In genomic region chr8:126615765-126616164, GRCm38 (mm10) we compare ENCODE assay signal across 9 mouse cellular contexts. TPM values are rescaled to one million over a fixed set of nuclear protein-coding genes. Genes with fewer than 3 reads are reported as not detected.
DNase-seq lines count a peak whose midpoint lies in the region; ATAC-seq lines count a peak whose summit lies in the region.
"Had no signal": no experiment of that assay in that cellular context is flagged by ENCODE, and none has a peak within 500 bp of the region (broad histone marks: within the 10 kb centered on the region; RNA-seq: fewer than 3 reads in every experiment).

No protein-coding gene starts in this region.

- 41% methylated on average over 9 of the region's 9 CpGs for WGBS in heart, embryonic 16.5 days
- 53% methylated on average over 9 of the region's 9 CpGs for WGBS in limb, embryonic 11.5 days

- H3K4me2 ChIP-seq in heart, embryonic 16.5 days (ENCODE audit: low read depth, low read length), result no peak overlapping the region
- no peak overlapping the region for H3K4me2 ChIP-seq in limb, embryonic 11.5 days (ENCODE audit: low read depth, severe bottlenecking)
- H3K4me2 ChIP-seq: neural tube, embryonic 12.5 days had no signal

- H3K27ac ChIP-seq in heart, embryonic 16.5 days (ENCODE audit: low read length), result peak overlapping the region; percentile 19
- no peak overlapping the region; the same call in 1 of the 2 replicates for H3K27ac ChIP-seq in limb, embryonic 11.5 days (replicated peaks; ENCODE audit: low read depth, low read length)
- H3K27ac ChIP-seq: neural tube, embryonic 12.5 days had no signal

- 0 out of 2 replicates have a peak overlapping the region, but pooled peaks have one; percentile 10 for H3K9ac ChIP-seq in heart, embryonic 16.5 days (ENCODE audit: low read length)
- no peak overlapping the region for H3K9ac ChIP-seq in limb, embryonic 11.5 days (ENCODE audit: low read length)
- H3K9ac ChIP-seq: neural tube, embryonic 12.5 days had no signal

- peaks cover 20% of the 10 kb centered on the region for H3K4me1 ChIP-seq in heart, embryonic 16.5 days (ENCODE audit: control insufficient read depth, insufficient read depth, low read length)
- H3K4me1 ChIP-seq in limb, embryonic 11.5 days (ENCODE audit: control insufficient read depth, insufficient read depth, low read length), result peaks cover 12% of the 10 kb centered on the region

- ATAC-seq in heart, embryonic 16.5 days (replicated peaks; ENCODE audit: extremely low read depth, insufficient read depth, low FRiP score), result peak; percentile 53; the same call in 1 of the 2 replicates
- ATAC-seq in limb, embryonic 11.5 days (ENCODE audit: insufficient number of reproducible peaks, low FRiP score, low TSS enrichment, low read depth), result no peak

- peak; percentile 76 for DNase-seq in right cerebral cortex, adult 18-20 months
- no peak for DNase-seq in right cerebral cortex, postnatal 10 days (ENCODE audit: low spot score in 2 of 2)
- peak; percentile 75 to 77 for DNase-seq in adrenal gland, postnatal 36 days
- DNase-seq in limb, embryonic 11.5 days (ENCODE audit: low spot score), result peak; percentile 42
- DNase-seq in mesoderm, embryonic 11.5 days (ENCODE audit: low read depth, low spot score), result peak; percentile 42
- DNase-seq in cerebellum, adult 11-12 months, result no peak
- DNase-seq in cerebellum, adult 18-20 months, result no peak

- no peak overlapping the region for H3K4me3 ChIP-seq in heart, embryonic 16.5 days (ENCODE audit: low read length)
- H3K4me3 ChIP-seq in limb, embryonic 11.5 days (ENCODE audit: low read depth, low read length), result no peak overlapping the region
- H3K4me3 ChIP-seq: neural tube, embryonic 12.5 days had no signal

- H3K36me3 ChIP-seq in heart, embryonic 16.5 days (ENCODE audit: control insufficient read depth, insufficient read depth), result no peaks in the 10 kb centered on the region
- H3K36me3 ChIP-seq in limb, embryonic 11.5 days (ENCODE audit: control insufficient read depth, insufficient read depth, low read length), result no peaks in the 10 kb centered on the region
- H3K36me3 ChIP-seq: neural tube, embryonic 12.5 days had no signal

- no peaks in the 10 kb centered on the region for H3K9me3 ChIP-seq in heart, embryonic 16.5 days (replicated peaks; ENCODE audit: control insufficient read depth, low read length)
- H3K9me3 ChIP-seq in limb, embryonic 11.5 days (ENCODE audit: control insufficient read depth, low read length), result no peaks in the 10 kb centered on the region
- H3K9me3 ChIP-seq: neural tube, embryonic 12.5 days had no signal

- no peaks in the 10 kb centered on the region for H3K27me3 ChIP-seq in heart, embryonic 16.5 days (ENCODE audit: control insufficient read depth, insufficient read depth, low read length)
- H3K27me3 ChIP-seq in limb, embryonic 11.5 days (ENCODE audit: control insufficient read depth, insufficient read depth, low read length), result no peaks in the 10 kb centered on the region
- H3K27me3 ChIP-seq: neural tube, embryonic 12.5 days had no signal

RNA-seq across cellular contexts. Expression of gene Irf2bp2, which starts 22.0 kb away (rescaled TPM):
- total RNA-seq in adrenal gland, postnatal 36 days (2021), result 100 to 1,000 TPM in 1 of 2 experiments, 10 to 100 TPM in 1; 89.7 to 114 TPM
- 9.1 and 9.8 TPM in 2 replicates for polyA plus RNA-seq in heart, embryonic 16.5 days (2015; fragmentation: Nextera tagmentation; extraction: Ambion mirVana)
- polyA plus RNA-seq in limb, embryonic 11.5 days (2014; fragmentation: Nextera tagmentation; extraction: Ambion mirVana), result 4.9 and 5.6 TPM in 2 replicates

Comparison
In these comparisons a context has a peak if more than half of its experiments do, and no peak if none do; other contexts are left out.
1. DNase-seq: peak in right cerebral cortex, adult 18-20 months (single experiment), adrenal gland, postnatal 36 days (2 of 2), limb, embryonic 11.5 days (single experiment) and mesoderm, embryonic 11.5 days (single experiment); none in right cerebral cortex, postnatal 10 days (0 of 2), cerebellum, adult 11-12 months (single experiment) and cerebellum, adult 18-20 months (0 of 2).